ENCODE assay signal across 19 mouse cellular contexts in genomic region chr4:118410871-118411270, GRCm38 (mm10). TPM values are rescaled to one million over a fixed set of nuclear protein-coding genes. Genes with fewer than 3 reads are reported as not detected.
DNase-seq lines count a peak whose midpoint lies in the region; ATAC-seq lines count a peak whose summit lies in the region.
"Had no signal": no experiment of that assay in that cellular context is flagged by ENCODE, and none has a peak within 500 bp of the region (broad histone marks: within the 10 kb centered on the region; RNA-seq: fewer than 3 reads in every experiment).

No protein-coding gene starts in this region.

- no peak overlapping the region for H3K4me3 ChIP-seq in liver, embryonic 11.5 days (ENCODE audit: low read depth, low read length)
- peak overlapping the region; percentile 6; the same call in 1 of the 2 replicates for H3K4me3 ChIP-seq in brown adipose tissue, adult 24 weeks (ENCODE audit: insufficient read depth, low read depth, low read length)
- H3K4me3 ChIP-seq in liver, embryonic 13.5 days (replicated peaks), result peak overlapping the region; percentile 91; the same call in 1 of the 2 replicates

- no peak for ATAC-seq in liver, embryonic 11.5 days (replicated peaks; ENCODE audit: low FRiP score)
- no peak for ATAC-seq in liver, embryonic 13.5 days (ENCODE audit: low read depth)
- ATAC-seq: forebrain, embryonic 16.5 days; Patski had no signal

- no peak for DNase-seq in liver, embryonic 11.5 days (ENCODE audit: low spot score)
- no peak for DNase-seq in liver
- no peak for DNase-seq in liver, embryonic 13.5 days
- DNase-seq in thymus, postnatal 25 days, result no peak
- no peak for DNase-seq in c-Kit-positive CD71-positive TER-119-positive erythroid progenitor cells, embryonic 14.5 days (ENCODE audit: low spot score)
- no peak for DNase-seq in adrenal gland, adult 8-10 months
- DNase-seq: adrenal gland, postnatal 10 days; cerebellum, adult 2 months; cerebellum, postnatal 10 days; gastrocnemius, postnatal 10 days; heart, postnatal 36 days had no signal

- peaks cover 16% of the 10 kb centered on the region for H3K4me1 ChIP-seq in liver, embryonic 11.5 days (replicated peaks; ENCODE audit: control insufficient read depth, insufficient read depth, low read length)
- H3K4me1 ChIP-seq in brown adipose tissue, adult 24 weeks (ENCODE audit: control insufficient read depth, insufficient read depth, insufficient read length, low read length), result peaks cover 9% of the 10 kb centered on the region; the same call in 1 of the 2 replicates
- H3K4me1 ChIP-seq in liver, embryonic 13.5 days (replicated peaks), result peaks cover 35% of the 10 kb centered on the region

- peaks cover 34% of the 10 kb centered on the region for H3K36me3 ChIP-seq in liver, embryonic 11.5 days (ENCODE audit: control insufficient read depth, insufficient read depth, low read length)
- H3K36me3 ChIP-seq in liver, embryonic 13.5 days, result peaks cover 55% of the 10 kb centered on the region

- no peak overlapping the region for H3K9ac ChIP-seq in liver, embryonic 11.5 days (ENCODE audit: low read depth, low read length)
- peak overlapping the region; percentile 93; the same call in 1 of the 2 replicates for H3K9ac ChIP-seq in liver, embryonic 13.5 days
- H3K9ac ChIP-seq: forebrain, embryonic 12.5 days; hindbrain, embryonic 15.5 days had no signal

- 93% methylated on average over 5 of the region's 5 CpGs for WGBS in liver, embryonic 11.5 days
- WGBS in liver, embryonic 13.5 days (ENCODE audit: insufficient replicate concordance), result 84% methylated on average over 5 of the region's 5 CpGs

- H3K27ac ChIP-seq in liver, embryonic 11.5 days (ENCODE audit: low read depth, low read length), result no peak overlapping the region
- H3K27ac ChIP-seq in brown adipose tissue, adult 24 weeks (replicated peaks; ENCODE audit: low read depth, low read length), result no peak overlapping the region
- H3K27ac ChIP-seq in liver, embryonic 13.5 days, result no peak overlapping the region
- H3K27ac ChIP-seq: embryonic facial prominence, embryonic 10.5 days; forebrain, embryonic 12.5 days; heart, embryonic 13.5 days; hindbrain, embryonic 15.5 days had no signal

- H3K4me2 ChIP-seq in liver, embryonic 11.5 days, result peak overlapping the region; percentile 93; the same call in 1 of the 2 replicates
- H3K4me2 ChIP-seq in liver, embryonic 13.5 days, result peak overlapping the region; percentile 90; the same call in 1 of the 2 replicates

- no peaks in the 10 kb centered on the region for H3K27me3 ChIP-seq in liver, embryonic 11.5 days (replicated peaks; ENCODE audit: control insufficient read depth, insufficient read depth, low read length)
- H3K27me3 ChIP-seq in liver, embryonic 13.5 days, result no peaks in the 10 kb centered on the region
- H3K27me3 ChIP-seq: CH12.LX; forebrain, embryonic 12.5 days; heart, embryonic 13.5 days; hindbrain, embryonic 15.5 days; Patski had no signal

- H3K9me3 ChIP-seq in liver, embryonic 11.5 days (ENCODE audit: control insufficient read depth, low read length), result no peaks in the 10 kb centered on the region
- H3K9me3 ChIP-seq in liver, embryonic 13.5 days (replicated peaks), result no peaks in the 10 kb centered on the region
- H3K9me3 ChIP-seq: embryonic facial prominence, embryonic 10.5 days; forebrain, embryonic 12.5 days; heart, embryonic 13.5 days; hindbrain, embryonic 15.5 days had no signal

RNA-seq across cellular contexts. Expression of gene Med8, which starts 1.7 kb away (rescaled TPM):
- polyA plus RNA-seq in liver, embryonic 11.5 days (2014; fragmentation: Nextera tagmentation; extraction: Ambion mirVana), result 141 and 149 TPM in 2 replicates
- polyA plus RNA-seq in brown adipose tissue, adult 24 weeks (2012; ENCODE audit: insufficient read depth, insufficient read length, missing spikeins), result 38.0 and 38.3 TPM in 2 replicates
- 97.4 and 107 TPM in 2 replicates for polyA plus RNA-seq in liver, embryonic 13.5 days (2015; fragmentation: Nextera tagmentation; extraction: Ambion mirVana)
- total RNA-seq in adrenal gland, adult 8-10 months (2022), result 10 to 100 TPM; 61.3 to 67.6 (median 66.8) TPM

RNA-seq across cellular contexts. Expression of gene Szt2, which starts 1.8 kb away (rescaled TPM):
- polyA plus RNA-seq in liver, embryonic 11.5 days (2014; fragmentation: Nextera tagmentation; extraction: Ambion mirVana), result 7.5 and 10.4 TPM in 2 replicates
- 4.0 and 6.1 TPM in 2 replicates for polyA plus RNA-seq in brown adipose tissue, adult 24 weeks (2012; ENCODE audit: insufficient read depth, insufficient read length, missing spikeins)
- 2.0 TPM in 2 replicates for polyA plus RNA-seq in liver, embryonic 13.5 days (2015; fragmentation: Nextera tagmentation; extraction: Ambion mirVana)
- 10 to 100 TPM; 22.4 to 45.1 (median 31.7) TPM for total RNA-seq in adrenal gland, adult 8-10 months (2022)

RNA-seq across cellular contexts. Expression of gene Elovl1, which starts 17.0 kb away (rescaled TPM):
- 153 and 161 TPM in 2 replicates for polyA plus RNA-seq in liver, embryonic 11.5 days (2014; fragmentation: Nextera tagmentation; extraction: Ambion mirVana)
- 9.4 and 10.7 TPM in 2 replicates for polyA plus RNA-seq in brown adipose tissue, adult 24 weeks (2012; ENCODE audit: insufficient read depth, insufficient read length, missing spikeins)
- 106 and 107 TPM in 2 replicates for polyA plus RNA-seq in liver, embryonic 13.5 days (2015; fragmentation: Nextera tagmentation; extraction: Ambion mirVana)
- total RNA-seq in adrenal gland, adult 8-10 months (2022), result 100 to 1,000 TPM in 2 of 4 experiments, 10 to 100 TPM in 2; 73.8 to 108 (median 99.3) TPM

RNA-seq across cellular contexts. Expression of gene Cdc20, which starts 26.3 kb away (rescaled TPM):
- polyA plus RNA-seq in liver, embryonic 11.5 days (2014; fragmentation: Nextera tagmentation; extraction: Ambion mirVana), result 315 and 340 TPM in 2 replicates
- polyA plus RNA-seq in brown adipose tissue, adult 24 weeks (2012; ENCODE audit: insufficient read depth, insufficient read length, missing spikeins), result 1.6 TPM in 1 of 2 replicates, not detected in the other
- 210 and 211 TPM in 2 replicates for polyA plus RNA-seq in liver, embryonic 13.5 days (2015; fragmentation: Nextera tagmentation; extraction: Ambion mirVana)
- 1 to 10 TPM; 2.7 to 4.8 (median 3.8) TPM for total RNA-seq in adrenal gland, adult 8-10 months (2022)

RNA-seq across cellular contexts. Expression of gene Mpl, which starts 46.4 kb away (rescaled TPM):
- 32.7 and 35.9 TPM in 2 replicates for polyA plus RNA-seq in liver, embryonic 11.5 days (2014; fragmentation: Nextera tagmentation; extraction: Ambion mirVana)
- polyA plus RNA-seq in brown adipose tissue, adult 24 weeks (2012; ENCODE audit: insufficient read depth, insufficient read length, missing spikeins), result not detected in 2 replicates
- polyA plus RNA-seq in liver, embryonic 13.5 days (2015; fragmentation: Nextera tagmentation; extraction: Ambion mirVana), result 10.8 and 10.9 TPM in 2 replicates
- under 1 TPM in 1 of 4 experiments, not detected in 3; 0.15 TPM for total RNA-seq in adrenal gland, adult 8-10 months (2022)
- total RNA-seq: CH12.LX had no signal
- polyA plus RNA-seq: forebrain, embryonic 16.5 days; Patski had no signal
